Mouse (Mus musculus): ENCODE results near the gene Hist2h2ac. TPM values are rescaled to one million over a fixed set of nuclear protein-coding genes. Genes with fewer than 3 reads are reported as not detected.
A peak's percentile ranks its signal among the peaks of the same experiment; 100 is the strongest.
"Not testable (repeated sequence)": the region's sequence is repeated elsewhere in the genome, so short reads cannot be mapped to it uniquely, and the experiment has no call there.

Hist2h2ac gene
- total RNA-seq, 1 experiment from 2014 or later = 146 TPM

- no peak for DNase-seq
These were observed 38.9 kb downstream of the Hist2h2ac start for GRCm38 (mm10) chr3:96181510-96182381.

GRCm38 (mm10) chr3:96180727-96181477, 39.8 kb downstream of the Hist2h2ac start, which contains the start of gene Sv2a:
TSS of gene Sv2a (plus strand) at chr3:96181151.
- peak; percentile 79 for DNase-seq

GRCm38 (mm10) chr3:96179531-96179930, 41.1 kb downstream of the Hist2h2ac start:
- peak; percentile 70 for DNase-seq

- DNase-seq = no peak
These were observed 41.8 kb downstream of the Hist2h2ac start for GRCm38 (mm10) chr3:96178902-96179301.

- DNase-seq = no peak
These were observed 42.3 kb downstream of the Hist2h2ac start for GRCm38 (mm10) chr3:96178427-96178826.

- no peak for DNase-seq
These were observed 45.4 kb downstream of the Hist2h2ac start for GRCm38 (mm10) chr3:96175251-96175650.

- not testable (repeated sequence) for DNase-seq
These were observed 46.6 kb downstream of the Hist2h2ac start for GRCm38 (mm10) chr3:96174042-96174441.

- DNase-seq = no peak
These were observed 47.5 kb downstream of the Hist2h2ac start for GRCm38 (mm10) chr3:96173185-96173584.

- DNase-seq = peak; percentile 93
These were observed 48.2 kb downstream of the Hist2h2ac start, which contains the start of gene Sf3b4 for GRCm38 (mm10) chr3:96172197-96173178. TSS of gene Sf3b4 (plus strand) at chr3:96172332.

GRCm38 (mm10) chr3:96171583-96172196, 49.0 kb downstream of the Hist2h2ac start:
- DNase-seq = no peak

- no peak for DNase-seq
These were observed 49.6 kb downstream of the Hist2h2ac start for GRCm38 (mm10) chr3:96170976-96171545.

Small RNA genes within 50 kb of the gene (microRNA-seq; reads per million reads assigned to microRNA genes)
- gene Gm44492 = 0 reads per million in 2 experiments
- gene Gm47311 = 0 reads per million in 2 experiments
- gene Gm47313 = 0 reads per million in 2 experiments

Other genes starting within 250 kb of the Hist2h2ac start
- gene Plekho1, start 224.9 kb downstream of the Hist2h2ac start, total RNA-seq (2021) = 29.4 and 47.2 TPM in 2 replicates
- gene Vps45, start 162.4 kb downstream of the Hist2h2ac start, total RNA-seq (2021) = 27.0 and 31.1 TPM in 2 replicates
- gene Otud7b, start 116.4 kb downstream of the Hist2h2ac start, total RNA-seq (2021) = 31.8 and 40.8 TPM in 2 replicates
- 9.3 and 15.6 TPM in 2 replicates for gene Mtmr11, start 58.9 kb downstream of the Hist2h2ac start, total RNA-seq (2021)
- gene Sf3b4, start 48.5 kb downstream of the Hist2h2ac start, total RNA-seq (2021) = 52.0 and 57.5 TPM in 2 replicates
- 9.0 and 10.4 TPM in 2 replicates for gene Sv2a, start 39.7 kb downstream of the Hist2h2ac start, total RNA-seq (2021)
- gene Bola1, start 1.2 kb downstream of the Hist2h2ac start, total RNA-seq (2021) = 33.1 and 33.2 TPM in 2 replicates
- 14.3 and 17.6 TPM in 2 replicates for gene Hist2h2ab, start 1.0 kb downstream of the Hist2h2ac start, total RNA-seq (2021)
- gene Hist2h2be, start 239 bp upstream of the Hist2h2ac start, total RNA-seq (2021) = 9.0 and 12.3 TPM in 2 replicates
- 93.4 and 148 TPM in 2 replicates for gene Hist2h3c2, start 18.2 kb upstream of the Hist2h2ac start, total RNA-seq (2021)
- gene Hist2h2aa2, start 19.4 kb upstream of the Hist2h2ac start, total RNA-seq (2021) = 733 and 750 TPM in 2 replicates
- 53.5 and 61.0 TPM in 2 replicates for gene Hist2h2aa1, start 24.6 kb upstream of the Hist2h2ac start, total RNA-seq (2021)
- 3.1 and 3.8 TPM in 2 replicates for gene Hist2h3c1, start 25.8 kb upstream of the Hist2h2ac start, total RNA-seq (2021)
- 54.1 and 56.9 TPM in 2 replicates for gene Hist2h4, start 42.4 kb upstream of the Hist2h2ac start, total RNA-seq (2021)
- 357 and 406 TPM in 2 replicates for gene Hist2h3b, start 47.8 kb upstream of the Hist2h2ac start, total RNA-seq (2021)
- 370 and 432 TPM in 2 replicates for gene Hist2h2bb, start 48.9 kb upstream of the Hist2h2ac start, total RNA-seq (2021)
- 0.56 and 1.3 TPM in 2 replicates for gene Fcgr1, start 73.1 kb upstream of the Hist2h2ac start, total RNA-seq (2021)
- not detected in 2 replicates for gene BC107364, start 231.4 kb upstream of the Hist2h2ac start, total RNA-seq (2021)